Mouse (Mus musculus): Measurements from ENCODE around the gene Flnb. TPM values are rescaled to one million over a fixed set of nuclear protein-coding genes. Genes with fewer than 3 reads are reported as not detected.

Gene Flnb
- polyA plus RNA-seq, 1 experiment from 2014 or later: 14.4 TPM

GRCm38 (mm10) chr14:7801831-7802230, 15.9 kb upstream of the Flnb start:
- H3K9ac ChIP-seq (ENCODE audit: low read length): no peak overlapping the region
- DNase-seq (ENCODE audit: low spot score) (peak; percentile 51), ATAC-seq (ENCODE audit: insufficient read depth, low FRiP score, low TSS enrichment) (no peak)
- H3K27ac ChIP-seq (ENCODE audit: low read depth, low read length): no peak overlapping the region
- no peaks in the 10 kb centered on the region for H3K9me3 ChIP-seq (ENCODE audit: control insufficient read depth, low read length)
- H3K4me3 ChIP-seq (ENCODE audit: low read depth, low read length): no peak overlapping the region
- no peaks in the 10 kb centered on the region for H3K27me3 ChIP-seq (ENCODE audit: control insufficient read depth, insufficient read depth, low read length)
- WGBS: 10% methylated on average over 4 of the region's 4 CpGs
- H3K4me2 ChIP-seq (ENCODE audit: low read depth): no peak overlapping the region
- no peaks in the 10 kb centered on the region for H3K4me1 ChIP-seq (ENCODE audit: control insufficient read depth, insufficient read depth, low read length)
- H3K36me3 ChIP-seq (ENCODE audit: control insufficient read depth, insufficient read depth, low read length): no peaks in the 10 kb centered on the region

DNA sequence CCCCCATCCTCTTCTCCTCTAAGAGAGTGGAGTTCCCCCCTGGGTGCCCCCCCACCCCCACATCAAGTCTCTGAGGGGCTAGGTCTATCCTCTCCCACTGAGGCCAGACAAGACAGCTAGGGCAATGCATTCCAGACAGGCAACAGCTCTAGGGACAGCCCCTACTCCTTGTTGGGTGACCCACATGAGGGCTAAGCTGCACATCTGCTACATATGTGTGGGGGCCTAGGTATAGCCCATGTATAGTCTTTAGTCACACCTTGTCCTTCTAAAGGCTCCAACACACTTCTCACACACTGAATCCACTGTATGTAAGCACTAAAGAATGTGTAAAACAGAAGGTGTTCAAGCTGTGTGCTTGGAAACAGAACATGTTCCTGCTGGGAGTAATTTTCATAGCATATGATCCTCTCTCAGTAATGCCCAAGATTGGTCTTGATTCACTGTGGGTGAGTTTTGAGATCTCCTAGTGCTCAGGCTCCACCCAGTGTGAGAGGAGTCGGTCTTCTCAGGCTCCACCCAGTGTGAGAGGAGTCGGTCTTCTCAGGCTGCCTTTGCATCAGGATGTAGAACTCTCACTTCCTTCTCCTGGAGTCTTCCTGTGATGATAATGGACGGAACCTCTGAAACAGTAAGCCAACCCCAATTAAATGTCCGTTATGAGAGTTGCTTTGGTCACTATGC, 13.7 kb upstream of the Flnb start:
- DNase-seq (ENCODE audit: low spot score) (no peak), ATAC-seq (ENCODE audit: insufficient read depth, low FRiP score, low TSS enrichment) (no peak)
- H3K27ac ChIP-seq (ENCODE audit: low read depth, low read length): no peak overlapping the region
- no peaks in the 10 kb centered on the region for H3K4me1 ChIP-seq (ENCODE audit: control insufficient read depth, insufficient read depth, low read length)
- H3K9me3 ChIP-seq (ENCODE audit: control insufficient read depth, low read length): no peaks in the 10 kb centered on the region
- no peaks in the 10 kb centered on the region for H3K36me3 ChIP-seq (ENCODE audit: control insufficient read depth, insufficient read depth, low read length)
- 60% methylated on average over 4 of the region's 4 CpGs for WGBS
- no peak overlapping the region for H3K4me2 ChIP-seq (ENCODE audit: low read depth)
- no peaks in the 10 kb centered on the region for H3K27me3 ChIP-seq (ENCODE audit: control insufficient read depth, insufficient read depth, low read length)
- H3K9ac ChIP-seq (ENCODE audit: low read length): no peak overlapping the region
- H3K4me3 ChIP-seq (ENCODE audit: low read depth, low read length): no peak overlapping the region

GRCm38 (mm10) chr14:7804558-7804905, 13.2 kb upstream of the Flnb start:
- Histone ChIP-seq H3K4me3 (ENCODE audit: low read depth, low read length) (no peak overlapping the region), H3K9me3 (ENCODE audit: control insufficient read depth, low read length) (no peaks in the 10 kb centered on the region), H3K9ac (ENCODE audit: low read length) (no peak overlapping the region), H3K27ac (ENCODE audit: low read depth, low read length) (no peak overlapping the region), H3K4me1 (ENCODE audit: control insufficient read depth, insufficient read depth, low read length) (no peaks in the 10 kb centered on the region), H3K27me3 (ENCODE audit: control insufficient read depth, insufficient read depth, low read length) (no peaks in the 10 kb centered on the region), H3K36me3 (ENCODE audit: control insufficient read depth, insufficient read depth, low read length) (no peaks in the 10 kb centered on the region), H3K4me2 (ENCODE audit: low read depth) (no peak overlapping the region)
- WGBS: 96% methylated on average over 2 of the region's 2 CpGs
- DNase-seq (ENCODE audit: low spot score) (no peak), ATAC-seq (ENCODE audit: insufficient read depth, low FRiP score, low TSS enrichment) (no peak)

- Histone ChIP-seq H3K9ac (ENCODE audit: low read length) (no peak overlapping the region), H3K27me3 (ENCODE audit: control insufficient read depth, insufficient read depth, low read length) (no peaks in the 10 kb centered on the region), H3K4me1 (ENCODE audit: control insufficient read depth, insufficient read depth, low read length) (no peaks in the 10 kb centered on the region), H3K36me3 (ENCODE audit: control insufficient read depth, insufficient read depth, low read length) (no peaks in the 10 kb centered on the region), H3K4me3 (ENCODE audit: low read depth, low read length) (no peak overlapping the region), H3K4me2 (ENCODE audit: low read depth) (no peak overlapping the region), H3K27ac (ENCODE audit: low read depth, low read length) (no peak overlapping the region), H3K9me3 (ENCODE audit: control insufficient read depth, low read length) (no peaks in the 10 kb centered on the region)
- ATAC-seq (ENCODE audit: insufficient read depth, low FRiP score, low TSS enrichment) (no peak), DNase-seq (ENCODE audit: low spot score) (no peak)
- WGBS: 81% methylated on average over 4 of the region's 4 CpGs
Observed at GRCm38 (mm10) chr14:7807711-7808110, 10.0 kb upstream of the Flnb start.

- DNase-seq (ENCODE audit: low spot score): no peak
- WGBS: 81% methylated on average over 11 of the region's 11 CpGs
- H3K4me3 ChIP-seq (ENCODE audit: low read depth, low read length): no peak overlapping the region
- no peaks in the 10 kb centered on the region for H3K4me1 ChIP-seq (ENCODE audit: control insufficient read depth, insufficient read depth, low read length)
- no peaks in the 10 kb centered on the region for H3K9me3 ChIP-seq (ENCODE audit: control insufficient read depth, low read length)
- H3K27ac ChIP-seq (ENCODE audit: low read depth, low read length): no peak overlapping the region
- H3K36me3 ChIP-seq (ENCODE audit: control insufficient read depth, insufficient read depth, low read length): no peaks in the 10 kb centered on the region
- H3K27me3 ChIP-seq (ENCODE audit: control insufficient read depth, insufficient read depth, low read length): no peaks in the 10 kb centered on the region
- H3K4me2 ChIP-seq (ENCODE audit: low read depth): no peak overlapping the region
- ATAC-seq (ENCODE audit: insufficient read depth, low FRiP score, low TSS enrichment): no peak
- no peak overlapping the region for H3K9ac ChIP-seq (ENCODE audit: low read length)
Observed at GRCm38 (mm10) chr14:7808501-7808981, 9.2 kb upstream of the Flnb start.

DNA sequence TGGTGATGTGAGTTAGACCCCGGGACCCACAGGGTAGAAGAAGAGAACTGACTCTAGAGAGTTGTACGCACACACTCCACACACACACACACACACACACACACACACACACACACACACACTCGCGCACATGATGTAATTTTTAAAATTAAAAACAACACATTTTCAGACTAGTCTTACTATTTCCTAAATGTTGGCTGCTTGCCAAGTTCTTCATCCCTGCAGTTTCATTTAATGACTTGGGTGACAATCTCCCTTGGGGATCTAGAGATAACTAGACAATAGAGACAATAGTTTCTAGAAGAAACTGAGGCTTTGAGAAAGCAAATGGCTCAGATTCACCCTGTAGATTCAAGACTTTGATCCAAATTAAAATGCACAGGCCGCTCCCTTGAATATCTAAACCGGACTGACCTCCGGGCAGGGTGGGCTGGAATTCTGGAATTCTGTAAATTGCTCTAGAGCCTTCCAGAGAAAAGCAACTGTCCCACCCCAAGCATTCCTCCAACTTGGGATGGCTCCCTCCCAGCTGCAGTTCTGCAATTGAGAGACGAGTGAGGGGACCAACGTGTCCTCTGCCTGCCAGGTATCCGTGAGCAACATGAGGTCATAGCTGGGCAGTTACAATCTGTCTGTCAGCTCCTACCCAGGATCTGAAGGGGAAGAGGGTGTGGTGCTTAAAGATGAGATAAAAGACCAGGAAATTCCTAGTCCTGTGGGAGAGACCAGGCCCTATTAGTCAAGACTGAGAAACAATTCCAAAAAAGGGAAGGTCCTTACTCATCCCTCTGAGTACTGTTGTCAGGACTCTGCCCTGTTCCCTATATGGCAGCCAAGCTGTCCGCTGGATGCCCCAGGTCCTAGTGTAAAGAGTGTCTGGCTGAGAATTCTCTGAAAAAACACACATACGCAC, 8.5 kb upstream of the Flnb start:
- WGBS: 90% methylated on average over 12 of the region's 12 CpGs

DNA sequence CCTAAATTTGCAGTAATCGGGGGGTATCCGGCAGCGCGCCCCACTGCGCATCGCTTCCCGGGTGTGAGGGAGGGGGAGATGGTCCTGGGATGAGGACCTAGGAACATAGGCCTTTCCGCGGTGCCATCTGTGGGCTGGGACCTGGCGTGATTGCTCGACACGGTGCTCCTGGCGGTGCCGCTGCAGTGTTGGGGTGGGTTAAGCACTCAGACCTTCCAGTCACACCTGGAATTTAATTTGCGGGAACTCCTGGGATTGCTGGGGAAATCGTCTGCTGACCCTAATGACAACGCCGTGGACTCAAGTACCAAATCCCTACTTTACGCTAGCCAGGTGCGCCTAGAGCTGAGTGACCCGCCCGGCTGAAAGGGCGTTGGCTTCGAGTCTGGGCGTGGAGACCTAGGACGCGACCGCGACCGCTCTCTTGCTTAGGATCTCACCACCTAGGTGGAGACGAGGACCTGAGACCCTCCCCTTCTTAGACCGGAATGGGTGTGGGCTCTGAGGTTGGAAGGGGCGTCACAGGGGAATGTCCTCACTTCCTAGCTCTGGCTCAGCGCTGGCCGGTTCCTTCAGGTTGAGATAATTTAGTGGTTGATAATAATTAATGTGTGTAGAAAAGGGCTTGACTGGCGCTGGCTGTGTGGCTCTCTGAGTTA, 835 bp downstream of the Flnb start:
- peaks cover 12% of the 10 kb centered on the region for H3K4me1 ChIP-seq (ENCODE audit: control insufficient read depth, insufficient read depth, low read length)
- peak overlapping the region; percentile 47 for H3K9ac ChIP-seq (ENCODE audit: low read length)
- DNase-seq (ENCODE audit: low spot score) (peak; percentile 44), ATAC-seq (ENCODE audit: insufficient read depth, low FRiP score, low TSS enrichment) (peak; percentile 58)
- WGBS: under 1% methylated on average over 36 of the region's 36 CpGs
- no peak overlapping the region for H3K27ac ChIP-seq (ENCODE audit: low read depth, low read length)
- H3K4me3 ChIP-seq (ENCODE audit: low read depth, low read length): peak overlapping the region; percentile 64
- H3K4me2 ChIP-seq (ENCODE audit: low read depth): peak overlapping the region; percentile 94
- no peaks in the 10 kb centered on the region for H3K36me3 ChIP-seq (ENCODE audit: control insufficient read depth, insufficient read depth, low read length)
- H3K27me3 ChIP-seq (ENCODE audit: control insufficient read depth, insufficient read depth, low read length): no peaks in the 10 kb centered on the region
- no peaks in the 10 kb centered on the region for H3K9me3 ChIP-seq (ENCODE audit: control insufficient read depth, low read length)

More for the DNA sequence above, 8.5 kb upstream of the Flnb start:
- no peak overlapping the region for H3K4me3 ChIP-seq (ENCODE audit: low read depth, low read length)
- no peaks in the 10 kb centered on the region for H3K27me3 ChIP-seq (ENCODE audit: control insufficient read depth, insufficient read depth, low read length)
- no peaks in the 10 kb centered on the region for H3K4me1 ChIP-seq (ENCODE audit: control insufficient read depth, insufficient read depth, low read length)
- H3K27ac ChIP-seq (ENCODE audit: low read depth, low read length): no peak overlapping the region
- H3K36me3 ChIP-seq (ENCODE audit: control insufficient read depth, insufficient read depth, low read length): no peaks in the 10 kb centered on the region
- H3K9ac ChIP-seq (ENCODE audit: low read length): no peak overlapping the region
- DNase-seq (ENCODE audit: low spot score) (no peak), ATAC-seq (ENCODE audit: insufficient read depth, low FRiP score, low TSS enrichment) (no peak)
- no peak overlapping the region for H3K4me2 ChIP-seq (ENCODE audit: low read depth)
- H3K9me3 ChIP-seq (ENCODE audit: control insufficient read depth, low read length): no peaks in the 10 kb centered on the region

- ATAC-seq (ENCODE audit: insufficient read depth, low FRiP score, low TSS enrichment): no peak
- no peak for DNase-seq (ENCODE audit: low spot score)
- H3K9ac ChIP-seq (ENCODE audit: low read length): no peak overlapping the region
- peak overlapping the region; percentile 94 for H3K4me2 ChIP-seq (ENCODE audit: low read depth)
- H3K36me3 ChIP-seq (ENCODE audit: control insufficient read depth, insufficient read depth, low read length): no peaks in the 10 kb centered on the region
- peaks cover 12% of the 10 kb centered on the region for H3K4me1 ChIP-seq (ENCODE audit: control insufficient read depth, insufficient read depth, low read length)
- H3K27ac ChIP-seq (ENCODE audit: low read depth, low read length): no peak overlapping the region
- H3K27me3 ChIP-seq (ENCODE audit: control insufficient read depth, insufficient read depth, low read length): no peaks in the 10 kb centered on the region
- H3K9me3 ChIP-seq (ENCODE audit: control insufficient read depth, low read length): no peaks in the 10 kb centered on the region
- H3K4me3 ChIP-seq (ENCODE audit: low read depth, low read length): peak overlapping the region; percentile 64; the same call in 1 of the 2 replicates
- 78% methylated on average over 5 of the region's 5 CpGs for WGBS
Observed at GRCm38 (mm10) chr14:7819446-7819845, 1.7 kb downstream of the Flnb start.

Measured in neural tube, embryonic 11.5 days (tissue).